Mouse (Mus musculus): Measurements from ENCODE around the gene Pygb.

DNA sequence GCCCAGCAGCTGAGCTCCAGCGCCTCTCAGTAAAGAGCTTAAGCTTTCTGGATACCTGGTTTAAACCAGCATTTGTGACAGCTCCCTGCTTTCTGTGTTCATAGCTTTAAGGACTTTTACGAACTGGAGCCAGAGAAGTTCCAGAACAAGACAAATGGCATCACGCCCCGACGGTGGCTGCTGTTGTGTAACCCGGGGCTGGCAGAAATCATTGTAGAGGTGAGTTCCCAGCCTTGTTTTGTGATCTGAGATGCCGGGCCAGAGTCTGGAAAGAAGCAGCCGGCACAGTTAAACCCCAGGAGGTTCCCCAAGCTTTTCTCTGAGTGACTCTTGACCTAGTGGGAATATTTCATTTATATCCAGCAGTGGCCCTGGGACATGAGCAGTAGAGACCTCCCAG, 32.2 kb downstream of the Pygb start:
- TF ChIP-seq CTCF (IDR thresholded peaks at IDR 0.05; ENCODE audit: low read depth) (no peak), EP300 (IDR thresholded peaks at IDR 0.05; ENCODE audit: low read depth) (no peak)

Measured in heart, postnatal 0 days (tissue).